Mouse (Mus musculus): Measurements from ENCODE around the gene Zbtb9.

The Zbtb9 gene

GRCm38 (mm10) chr17:26947231-26948100, 25.5 kb upstream of the Zbtb9 start:
- no peak for DNase-seq (ENCODE audit: low spot score)

- DNase-seq (ENCODE audit: low spot score) = peak; percentile 81
These were observed 24.5 kb upstream of the Zbtb9 start for GRCm38 (mm10) chr17:26948316-26949050.

- DNase-seq (ENCODE audit: low spot score) = no peak
These were observed 23.9 kb upstream of the Zbtb9 start for GRCm38 (mm10) chr17:26949051-26949577.

- DNase-seq (ENCODE audit: low spot score) = no peak
These were observed 23.1 kb upstream of the Zbtb9 start for GRCm38 (mm10) chr17:26949866-26950265.

- DNase-seq (ENCODE audit: low spot score) = peak; percentile 34
These were observed 22.2 kb upstream of the Zbtb9 start for GRCm38 (mm10) chr17:26950560-26951288.

- peak; percentile 92 for DNase-seq (ENCODE audit: low spot score)
These were observed 21.6 kb upstream of the Zbtb9 start for GRCm38 (mm10) chr17:26951406-26951805.

- peak; percentile 49 for DNase-seq (ENCODE audit: low spot score)
These were observed 20.8 kb upstream of the Zbtb9 start for GRCm38 (mm10) chr17:26951952-26952877.

GRCm38 (mm10) chr17:26953201-26953600, 19.8 kb upstream of the Zbtb9 start:
- no peak for DNase-seq (ENCODE audit: low spot score)

- no peak for DNase-seq (ENCODE audit: low spot score)
These were observed 19.2 kb upstream of the Zbtb9 start for GRCm38 (mm10) chr17:26953726-26954125.

- DNase-seq (ENCODE audit: low spot score) = no peak
These were observed 16.7 kb upstream of the Zbtb9 start for GRCm38 (mm10) chr17:26956309-26956708.

- no peak for DNase-seq (ENCODE audit: low spot score)
These were observed 16.1 kb upstream of the Zbtb9 start for GRCm38 (mm10) chr17:26956895-26957294.

- no peak for DNase-seq (ENCODE audit: low spot score)
These were observed 15.1 kb upstream of the Zbtb9 start for GRCm38 (mm10) chr17:26957872-26958271.

- DNase-seq (ENCODE audit: low spot score) = no peak
These were observed 14.1 kb upstream of the Zbtb9 start for GRCm38 (mm10) chr17:26958880-26959279.

- DNase-seq (ENCODE audit: low spot score) = no peak
These were observed 13.2 kb upstream of the Zbtb9 start for GRCm38 (mm10) chr17:26959815-26960214.

- no peak for DNase-seq (ENCODE audit: low spot score)
These were observed 11.3 kb upstream of the Zbtb9 start for GRCm38 (mm10) chr17:26961572-26962240.

- DNase-seq (ENCODE audit: low spot score) = no peak
These were observed 6.0 kb upstream of the Zbtb9 start for GRCm38 (mm10) chr17:26966993-26967392.

- DNase-seq (ENCODE audit: low spot score) = no peak
These were observed 5.5 kb upstream of the Zbtb9 start for GRCm38 (mm10) chr17:26967477-26967876.

GRCm38 (mm10) chr17:26968200-26968611, 4.8 kb upstream of the Zbtb9 start:
- no peak for DNase-seq (ENCODE audit: low spot score)

GRCm38 (mm10) chr17:26969257-26969656, 3.7 kb upstream of the Zbtb9 start:
- no peak for DNase-seq (ENCODE audit: low spot score)

GRCm38 (mm10) chr17:26970221-26970620, 2.7 kb upstream of the Zbtb9 start:
- no peak for DNase-seq (ENCODE audit: low spot score)
